Comparison of ENCODE assay signal across 14 mouse cellular contexts in the genomic region with DNA sequence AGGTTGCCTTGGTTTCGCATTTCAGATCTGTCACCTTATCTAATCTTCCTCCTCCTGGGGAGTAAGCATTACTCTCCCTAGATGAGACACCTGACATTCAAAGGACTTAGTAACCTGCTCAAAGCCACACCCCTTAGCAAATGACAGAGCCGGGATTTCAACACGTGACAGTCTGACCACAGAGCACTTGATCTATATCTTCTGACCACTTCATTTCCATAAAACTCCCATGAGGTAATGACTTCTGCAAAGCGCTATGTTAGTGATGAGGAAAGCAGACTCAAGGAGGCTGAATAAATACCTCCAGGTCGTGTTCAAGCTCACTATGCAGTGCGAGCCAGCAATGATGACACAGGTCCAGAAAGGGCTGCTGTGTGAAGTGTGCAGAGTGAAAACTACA. TPM values are rescaled to one million over a fixed set of nuclear protein-coding genes. Genes with fewer than 3 reads are reported as not detected.
DNase-seq lines count a peak whose midpoint lies in the region; ATAC-seq lines count a peak whose summit lies in the region.
"Had no signal": no experiment of that assay in that cellular context is flagged by ENCODE, and none has a peak within 500 bp of the region (broad histone marks: within the 10 kb centered on the region; RNA-seq: fewer than 3 reads in every experiment).

No protein-coding gene starts in this region.

- H3K27me3 ChIP-seq in limb, embryonic 13.5 days, result no peaks in the 10 kb centered on the region
- H3K27me3 ChIP-seq in limb, embryonic 10.5 days (ENCODE audit: low read depth, poor library complexity, severe bottlenecking), result no peaks in the 10 kb centered on the region
- H3K27me3 ChIP-seq: heart, embryonic 13.5 days had no signal

- intact Hi-C loops in heart, postnatal 36 days (cut with DNase I), result no loop called here

- H3K9ac ChIP-seq in limb, embryonic 13.5 days, result no peak overlapping the region
- H3K9ac ChIP-seq: heart, embryonic 13.5 days; hindbrain, embryonic 14.5 days had no signal

- no peak overlapping the region for H3K4me3 ChIP-seq in limb, embryonic 13.5 days
- H3K4me3 ChIP-seq in limb, embryonic 10.5 days, result no peak overlapping the region
- H3K4me3 ChIP-seq: heart, embryonic 13.5 days had no signal

- 77% methylated on average over 6 of the region's 6 CpGs for WGBS in limb, embryonic 13.5 days
- WGBS in limb, embryonic 10.5 days, result 88% methylated on average over 6 of the region's 6 CpGs

- peak; percentile 54 for ATAC-seq in limb, embryonic 13.5 days (ENCODE audit: low FRiP score, low read depth)
- ATAC-seq in granulocyte monocyte progenitor cell, adult 5-6 weeks (replicated peaks; ENCODE audit: poor library complexity, severe bottlenecking), result peak; percentile 70

- H3K27ac ChIP-seq in limb, embryonic 13.5 days, result no peak overlapping the region
- H3K27ac ChIP-seq in limb, embryonic 10.5 days, result no peak overlapping the region
- H3K27ac ChIP-seq: heart, embryonic 13.5 days; hindbrain, embryonic 14.5 days had no signal

- H3K4me1 ChIP-seq in limb, embryonic 13.5 days, result peaks cover 4% of the 10 kb centered on the region; the same call in 1 of the 2 replicates
- 0 out of 2 replicates have a peak, but pooled peaks cover 4% of the 10 kb centered on the region for H3K4me1 ChIP-seq in limb, embryonic 10.5 days

- H3K36me3 ChIP-seq in limb, embryonic 13.5 days, result no peaks in the 10 kb centered on the region
- no peaks in the 10 kb centered on the region for H3K36me3 ChIP-seq in limb, embryonic 10.5 days
- H3K36me3 ChIP-seq: heart, embryonic 13.5 days had no signal

- no peak overlapping the region for H3K4me2 ChIP-seq in limb, embryonic 13.5 days (replicated peaks)
- H3K4me2 ChIP-seq: heart, embryonic 13.5 days; hindbrain, embryonic 14.5 days had no signal

- DNase-seq in limb, embryonic 10.5 days (ENCODE audit: low spot score), result no peak
- DNase-seq in CD4-positive helper T cell, adult 2 months (ENCODE audit: low read depth, low spot score), result peak; percentile 81
- peak; percentile 77 for DNase-seq in naive thymus-derived CD4-positive, alpha-beta T cell, adult 2 months (ENCODE audit: low read depth)
- no peak for DNase-seq in layer of hippocampus, adult 9-11 months
- DNase-seq in urinary bladder, postnatal 36 days (ENCODE audit: low spot score in 2 of 2), result no peak
- no peak for DNase-seq in heart, postnatal 36 days
- DNase-seq: cerebellum, adult 18-20 months; kidney, postnatal 25 days; midbrain, embryonic 14.5 days; right cerebral cortex, postnatal 25 days had no signal

- H3K9me3 ChIP-seq in limb, embryonic 13.5 days, result no peaks in the 10 kb centered on the region
- H3K9me3 ChIP-seq in limb, embryonic 10.5 days (replicated peaks), result no peaks in the 10 kb centered on the region
- H3K9me3 ChIP-seq: heart, embryonic 13.5 days had no signal

RNA-seq across cellular contexts. Expression of a gene that starts 52.1 kb away (rescaled TPM):
- 32.4 and 32.5 TPM in 2 replicates for polyA plus RNA-seq in limb, embryonic 13.5 days (2015; fragmentation: Nextera tagmentation; extraction: Ambion mirVana)
- 22.5 and 26.8 TPM in 2 replicates for polyA plus RNA-seq in limb, embryonic 10.5 days (2016; fragmentation: Nextera tagmentation; extraction: Ambion mirVana)
- total RNA-seq in granulocyte monocyte progenitor cell, adult 5-6 weeks (2014; fragmentation: Nextera tagmentation), result 35.1 and 37.2 TPM in 2 replicates
- 28.0 and 31.6 TPM in 2 replicates for total RNA-seq in granulocyte monocyte progenitor cell, adult 5-6 weeks (2017)
- total RNA-seq in heart, postnatal 36 days (2021), result 1 to 10 TPM; 5.7 to 8.5 TPM

Comparison
In these comparisons a context has a peak if more than half of its experiments do, and no peak if none do; other contexts are left out.
1. DNase-seq: peak in CD4-positive helper T cell, adult 2 months (single experiment) and naive thymus-derived CD4-positive, alpha-beta T cell, adult 2 months (single experiment); none in limb, embryonic 10.5 days (single experiment), layer of hippocampus, adult 9-11 months (single experiment), urinary bladder, postnatal 36 days (0 of 2) and heart, postnatal 36 days (0 of 2).